Mouse (Mus musculus): ENCODE results near the gene Dgcr2. TPM values are rescaled to one million over a fixed set of nuclear protein-coding genes. Genes with fewer than 3 reads are reported as not detected.

Dgcr2 gene
- polyA plus RNA-seq, 1 experiment from 2014 or later, result 47.9 TPM

DNA sequence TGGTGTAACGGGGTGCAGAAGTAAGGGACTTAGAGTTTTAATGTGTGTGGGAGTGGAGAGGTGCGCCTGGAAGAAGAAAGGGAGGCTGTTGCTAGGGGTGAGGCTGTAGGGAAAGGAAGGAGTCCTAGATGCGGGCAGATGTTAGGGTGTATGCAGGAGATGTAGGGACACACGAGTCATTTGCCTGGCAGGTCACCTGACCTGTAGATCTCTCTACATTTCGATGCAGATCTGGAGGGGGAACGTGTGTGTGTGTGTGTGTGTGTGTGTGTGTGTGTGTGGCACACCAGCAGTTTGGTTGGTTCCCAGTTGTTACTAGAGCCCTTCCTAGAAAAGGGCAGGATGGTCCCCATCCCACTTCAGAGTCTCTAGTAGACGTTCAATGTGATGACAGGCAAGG is 93.4 kb downstream of the Dgcr2 start:
- ATAC-seq (replicated peaks; ENCODE audit: low FRiP score), result no peak
- Histone ChIP-seq H3K4me3 (ENCODE audit: low read depth, low read length) (peak overlapping the region; percentile 38), H3K4me1 (replicated peaks; ENCODE audit: control insufficient read depth, insufficient read depth, low read length) (peaks cover 36% of the 10 kb centered on the region)

GRCm38 (mm10) chr16:17804449-17804912 is 93.9 kb downstream of the Dgcr2 start:
- Histone ChIP-seq H3K27ac (ENCODE audit: low read depth, low read length) (no peak overlapping the region), H3K4me2 (peak overlapping the region; percentile 66), H3K4me1 (replicated peaks; ENCODE audit: control insufficient read depth, insufficient read depth, low read length) (peaks cover 36% of the 10 kb centered on the region), H3K9me3 (ENCODE audit: control insufficient read depth, low read length) (no peaks in the 10 kb centered on the region), H3K36me3 (ENCODE audit: control insufficient read depth, insufficient read depth, low read length) (no peaks in the 10 kb centered on the region), H3K4me3 (ENCODE audit: low read depth, low read length) (peak overlapping the region; percentile 38), H3K9ac (ENCODE audit: low read depth, low read length) (no peak overlapping the region), H3K27me3 (replicated peaks; ENCODE audit: control insufficient read depth, insufficient read depth, low read length) (peaks cover 99% of the 10 kb centered on the region)
- WGBS, result 2% methylated on average over 33 of the region's 33 CpGs
- ATAC-seq (replicated peaks; ENCODE audit: low FRiP score), result 0 out of 2 replicates have a peak, but pooled peaks have one; percentile 40
- peak; percentile 63 for DNase-seq (ENCODE audit: low spot score)

More for the DNA sequence above, 93.4 kb downstream of the Dgcr2 start:
- no peaks in the 10 kb centered on the region for H3K9me3 ChIP-seq (ENCODE audit: control insufficient read depth, low read length)
- 17% methylated on average over 7 of the region's 7 CpGs for WGBS
- peak overlapping the region; percentile 66 for H3K4me2 ChIP-seq
- H3K9ac ChIP-seq (ENCODE audit: low read depth, low read length), result no peak overlapping the region
- no peaks in the 10 kb centered on the region for H3K36me3 ChIP-seq (ENCODE audit: control insufficient read depth, insufficient read depth, low read length)
- no peak overlapping the region for H3K27ac ChIP-seq (ENCODE audit: low read depth, low read length)
- no peak for DNase-seq (ENCODE audit: low spot score)
- H3K27me3 ChIP-seq (replicated peaks; ENCODE audit: control insufficient read depth, insufficient read depth, low read length), result peaks cover 99% of the 10 kb centered on the region

DNA sequence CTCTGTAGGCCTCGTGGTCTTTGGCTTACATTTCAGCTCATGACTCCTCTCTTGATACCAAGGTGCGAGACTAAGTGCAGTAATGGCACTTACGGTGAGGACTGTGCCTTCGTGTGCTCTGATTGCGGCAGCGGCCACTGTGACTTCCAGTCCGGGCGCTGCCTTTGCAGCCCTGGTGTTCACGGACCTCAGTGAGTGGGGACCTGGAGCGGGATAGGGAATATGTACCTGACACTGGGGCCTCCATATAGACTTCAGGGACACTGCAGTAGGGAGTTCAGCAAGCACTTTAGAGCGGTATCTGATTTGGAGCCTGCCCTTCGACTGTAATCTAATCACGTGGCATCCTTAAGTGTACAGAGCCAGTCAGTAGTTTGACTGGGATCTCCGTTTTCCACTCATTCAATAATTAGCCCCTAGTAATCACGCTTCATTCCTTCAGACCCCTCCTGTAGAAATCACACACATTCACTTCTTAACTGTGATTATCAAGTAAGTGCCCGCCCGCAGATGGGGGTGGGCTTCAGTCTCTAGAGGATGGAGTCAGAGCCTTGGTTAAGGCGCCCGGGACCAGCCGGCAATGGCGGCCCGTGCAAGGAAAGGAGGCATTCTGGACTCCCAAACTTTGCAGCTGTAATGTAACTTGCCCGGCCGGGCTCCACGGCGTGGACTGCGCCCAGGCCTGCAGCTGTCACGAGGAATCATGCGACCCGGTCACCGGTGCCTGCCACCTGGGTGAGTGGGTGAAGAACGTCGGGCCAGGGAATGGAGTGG is 94.5 kb downstream of the Dgcr2 start:
- Histone ChIP-seq H3K27ac (ENCODE audit: low read depth, low read length) (no peak overlapping the region), H3K4me3 (ENCODE audit: low read depth, low read length) (peak overlapping the region; percentile 38), H3K4me1 (replicated peaks; ENCODE audit: control insufficient read depth, insufficient read depth, low read length) (peaks cover 38% of the 10 kb centered on the region), H3K4me2 (peak overlapping the region; percentile 66), H3K9ac (ENCODE audit: low read depth, low read length) (no peak overlapping the region), H3K36me3 (ENCODE audit: control insufficient read depth, insufficient read depth, low read length) (no peaks in the 10 kb centered on the region), H3K27me3 (replicated peaks; ENCODE audit: control insufficient read depth, insufficient read depth, low read length) (peaks cover 99% of the 10 kb centered on the region), H3K9me3 (ENCODE audit: control insufficient read depth, low read length) (no peaks in the 10 kb centered on the region)
- 13% methylated on average over 33 of the region's 33 CpGs for WGBS
- no peak for ATAC-seq (replicated peaks; ENCODE audit: low FRiP score)
- no peak for DNase-seq (ENCODE audit: low spot score)

- peaks cover 46% of the 10 kb centered on the region for H3K4me1 ChIP-seq (replicated peaks; ENCODE audit: control insufficient read depth, insufficient read depth, low read length)
- peaks cover 100% of the 10 kb centered on the region for H3K27me3 ChIP-seq (replicated peaks; ENCODE audit: control insufficient read depth, insufficient read depth, low read length)
- H3K27ac ChIP-seq (ENCODE audit: low read depth, low read length), result no peak overlapping the region
- H3K4me2 ChIP-seq, result peak overlapping the region; percentile 59
- 4% methylated on average over 83 of the region's 83 CpGs for WGBS
- peak overlapping the region; percentile 12; the same call in 1 of the 2 replicates for H3K9ac ChIP-seq (ENCODE audit: low read depth, low read length)
- H3K4me3 ChIP-seq (ENCODE audit: low read depth, low read length), result peak overlapping the region; percentile 38
- no peak for ATAC-seq (replicated peaks; ENCODE audit: low FRiP score)
- H3K36me3 ChIP-seq (ENCODE audit: control insufficient read depth, insufficient read depth, low read length), result no peaks in the 10 kb centered on the region
- no peaks in the 10 kb centered on the region for H3K9me3 ChIP-seq (ENCODE audit: control insufficient read depth, low read length)
- peak; percentile 58 for DNase-seq (ENCODE audit: low spot score)
Observed at GRCm38 (mm10) chr16:17802839-17803674, 95.3 kb downstream of the Dgcr2 start.

DNA sequence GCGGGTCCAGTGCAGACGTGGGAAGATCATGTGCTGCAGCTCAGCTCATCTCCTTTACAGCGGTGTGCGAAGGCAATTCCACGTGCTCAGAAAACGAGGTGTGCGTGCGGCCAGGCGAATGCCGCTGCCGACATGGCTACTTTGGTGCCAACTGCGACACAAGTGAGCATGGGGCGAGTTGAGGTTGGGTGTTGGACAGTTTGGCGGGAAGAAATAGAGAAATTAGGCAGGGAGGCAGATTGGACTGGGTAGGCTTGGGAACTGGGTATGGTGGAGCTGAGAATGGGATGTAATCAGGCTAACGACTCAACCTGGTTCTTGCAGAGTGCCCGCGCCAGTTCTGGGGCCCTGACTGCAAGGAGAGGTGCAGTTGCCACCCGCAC is 95.9 kb downstream of the Dgcr2 start:
- H3K27me3 ChIP-seq (replicated peaks; ENCODE audit: control insufficient read depth, insufficient read depth, low read length), result peaks cover 100% of the 10 kb centered on the region
- 13% methylated on average over 18 of the region's 18 CpGs for WGBS
- peak overlapping the region; percentile 38 for H3K4me3 ChIP-seq (ENCODE audit: low read depth, low read length)
- H3K9me3 ChIP-seq (ENCODE audit: control insufficient read depth, low read length), result no peaks in the 10 kb centered on the region
- no peak for ATAC-seq (replicated peaks; ENCODE audit: low FRiP score)
- no peaks in the 10 kb centered on the region for H3K36me3 ChIP-seq (ENCODE audit: control insufficient read depth, insufficient read depth, low read length)
- no peak overlapping the region for H3K27ac ChIP-seq (ENCODE audit: low read depth, low read length)
- peak overlapping the region; percentile 59 for H3K4me2 ChIP-seq
- DNase-seq (ENCODE audit: low spot score), result no peak
- no peak overlapping the region for H3K9ac ChIP-seq (ENCODE audit: low read depth, low read length)
- H3K4me1 ChIP-seq (replicated peaks; ENCODE audit: control insufficient read depth, insufficient read depth, low read length), result peaks cover 47% of the 10 kb centered on the region

DNA sequence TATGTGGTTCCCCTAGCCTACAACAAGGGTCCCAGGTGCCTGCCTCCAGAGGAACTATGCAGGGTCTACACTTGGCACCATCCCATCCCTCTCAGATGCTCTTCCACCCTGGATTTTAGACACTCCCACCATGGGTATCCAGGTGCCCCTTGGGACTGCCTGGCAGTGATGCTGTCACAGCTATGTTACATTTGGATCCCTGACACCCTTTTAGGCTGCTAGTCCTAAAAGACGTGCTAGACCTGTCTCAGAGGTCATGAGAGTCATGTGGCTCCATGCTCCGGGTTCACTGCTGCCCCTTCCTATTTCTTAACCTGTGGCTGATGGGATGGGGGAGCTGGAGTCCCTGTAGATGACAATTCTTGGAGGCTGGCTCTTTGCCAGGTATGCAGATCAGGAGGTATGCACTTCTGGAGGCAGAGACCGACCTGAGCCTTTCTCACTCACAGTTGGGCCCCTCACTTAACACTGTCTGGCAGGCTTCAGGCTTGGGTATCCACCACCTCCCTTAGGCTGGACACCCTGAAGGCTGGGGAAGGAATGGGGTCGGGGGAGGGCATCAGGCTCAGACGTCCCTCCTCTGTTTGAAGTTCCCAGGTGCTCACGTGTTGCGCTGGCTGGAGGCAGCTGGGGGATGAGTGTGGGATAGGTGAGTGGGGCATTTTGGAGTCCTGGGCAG is 96.4 kb downstream of the Dgcr2 start:
- no peak overlapping the region for H3K27ac ChIP-seq (ENCODE audit: low read depth, low read length)
- no peak overlapping the region for H3K9ac ChIP-seq (ENCODE audit: low read depth, low read length)
- DNase-seq (ENCODE audit: low spot score), result no peak
- no peak overlapping the region for H3K4me2 ChIP-seq
- 8% methylated on average over 7 of the region's 7 CpGs for WGBS
- peaks cover 100% of the 10 kb centered on the region for H3K27me3 ChIP-seq (replicated peaks; ENCODE audit: control insufficient read depth, insufficient read depth, low read length)
- no peaks in the 10 kb centered on the region for H3K36me3 ChIP-seq (ENCODE audit: control insufficient read depth, insufficient read depth, low read length)
- H3K4me3 ChIP-seq (ENCODE audit: low read depth, low read length), result peak overlapping the region; percentile 38; the same call in 1 of the 2 replicates
- no peaks in the 10 kb centered on the region for H3K9me3 ChIP-seq (ENCODE audit: control insufficient read depth, low read length)
- peaks cover 46% of the 10 kb centered on the region for H3K4me1 ChIP-seq (replicated peaks; ENCODE audit: control insufficient read depth, insufficient read depth, low read length)
- no peak for ATAC-seq (replicated peaks; ENCODE audit: low FRiP score)

GRCm38 (mm10) chr16:17799584-17799983 is 98.8 kb downstream of the Dgcr2 start:
- no peak overlapping the region for H3K4me2 ChIP-seq
- peaks cover 41% of the 10 kb centered on the region for H3K4me1 ChIP-seq (replicated peaks; ENCODE audit: control insufficient read depth, insufficient read depth, low read length)
- no peak for DNase-seq (ENCODE audit: low spot score)
- H3K27ac ChIP-seq (ENCODE audit: low read depth, low read length), result no peak overlapping the region
- no peaks in the 10 kb centered on the region for H3K36me3 ChIP-seq (ENCODE audit: control insufficient read depth, insufficient read depth, low read length)
- H3K9me3 ChIP-seq (ENCODE audit: control insufficient read depth, low read length), result no peaks in the 10 kb centered on the region
- no peak overlapping the region for H3K4me3 ChIP-seq (ENCODE audit: low read depth, low read length)
- no peak for ATAC-seq (replicated peaks; ENCODE audit: low FRiP score)
- no peak overlapping the region for H3K9ac ChIP-seq (ENCODE audit: low read depth, low read length)
- peaks cover 95% of the 10 kb centered on the region for H3K27me3 ChIP-seq (replicated peaks; ENCODE audit: control insufficient read depth, insufficient read depth, low read length)

Measured in liver, embryonic 11.5 days (tissue).